Mouse (Mus musculus) intestine, postnatal 0 days (tissue): ENCODE measurements at regions not wholly inside any gene's neighbourhood (a gene's known extent, or its start where the extent isn't known, plus 50 kb on each side); places are given as distances from the start of the nearest gene placed in this dataset.

Experiments
- ATAC-seq: fragments of 200-750 bp; cut with Nextera tagmentation; 2 replicates; pipeline ENCODE4 v1.8.0; 2017; ENCODE audit warnings: mild to moderate bottlenecking, moderate TSS enrichment, moderate library complexity
- H3K27ac ChIP-seq: fragments of 300-500 bp; sonication (generic); 2 replicates; pipeline ENCODE4 v1.5.1; 2014; ENCODE audit warnings: mild to moderate bottlenecking, low read depth, low read length, moderate library complexity
- H3K27me3 ChIP-seq: fragments of 300-500 bp; sonication (generic); replicated peaks from 2 replicates; pipeline ENCODE4 v1.6.1; 2014; ENCODE audit warnings: low read length, mixed read lengths; ENCODE audit not compliant: control insufficient read depth, insufficient read depth
- H3K36me3 ChIP-seq: fragments of 300-500 bp; sonication (generic); 2 replicates; pipeline ENCODE4 v1.6.1; 2014; ENCODE audit warnings: mild to moderate bottlenecking, moderate library complexity; ENCODE audit not compliant: control insufficient read depth, insufficient read depth
- H3K4me1 ChIP-seq: fragments of 300-500 bp; sonication (generic); replicated peaks from 2 replicates; pipeline ENCODE4 v1.6.1; 2014; ENCODE audit warnings: antibody characterized with exemption, low read length, mixed read lengths; ENCODE audit not compliant: control insufficient read depth, insufficient read depth
- H3K4me2 ChIP-seq: fragments of 300-500 bp; sonication (generic); replicated peaks from 2 replicates; pipeline ENCODE4 v1.6.1; 2014; ENCODE audit warnings: low read depth, mild to moderate bottlenecking, moderate library complexity
- H3K4me3 ChIP-seq: fragments of 300-500 bp; sonication (generic); 2 replicates; pipeline ENCODE4 v1.5.1; 2014; ENCODE audit warnings: low read depth, low read length
- H3K9ac ChIP-seq: fragments of 300-500 bp; sonication (generic); 2 replicates; pipeline ENCODE4 v1.6.1; 2014; ENCODE audit warnings: mild to moderate bottlenecking, low read depth, low read length
- H3K9me3 ChIP-seq: fragments of 300-500 bp; sonication (generic); 2 replicates; pipeline ENCODE4 v1.6.1; 2016; ENCODE audit warnings: mixed run types; ENCODE audit not compliant: control insufficient read depth
- CTCF ChIP-seq: sonication (generic); IDR thresholded peaks from 2 replicates; pipeline ENCODE4 v1.5.1; 2016; ENCODE audit warnings: low read depth, mild to moderate bottlenecking, control low read depth, antibody characterized with exemption, moderate library complexity
- WGBS: fragments of 180-500 bp; shearing (Covaris S2); extraction: QIAGEN DNeasy Blood & Tissue Kit; methylation state at CpG from one replicate; pipeline ENCODE4 v1.1.7; 2014; 5-methylcytosine and 5-hydroxymethylcytosine counted together

GRCm38 (mm10) chr3:115837617-115838216, 49.9 kb upstream of the Dph5 start:
- no peaks in the 10 kb centered on the region for H3K9me3 ChIP-seq
- H3K27me3 ChIP-seq: no peaks in the 10 kb centered on the region
- H3K4me2 ChIP-seq: no peak overlapping the region
- H3K36me3 ChIP-seq: no peaks in the 10 kb centered on the region
- no peak overlapping the region for H3K27ac ChIP-seq
- no peak overlapping the region for H3K9ac ChIP-seq
- no peak for ATAC-seq
- no peaks in the 10 kb centered on the region for H3K4me1 ChIP-seq
- no peak overlapping the region for H3K4me3 ChIP-seq
- TF ChIP-seq CTCF: no peak
- 100% methylated on average over 1 of the region's 1 CpGs for WGBS
